Mouse (Mus musculus) induced T-regulatory cell, adult 2 months (primary cell): Measurements from ENCODE around the gene Dnm2.
"Not testable (repeated sequence)": the region's sequence is repeated elsewhere in the genome, so short reads cannot be mapped to it uniquely, and the experiment has no call there.

Experiments used
- DNase-seq: peaks from one replicate; pipeline ENCODE4 v3.0.0-alpha.2; 2012; ENCODE audit warnings: low read depth

Gene Dnm2

GRCm38 (mm10) chr9:21505767-21506166 is 81.1 kb downstream of the Dnm2 start:
- DNase-seq: no peak

DNA sequence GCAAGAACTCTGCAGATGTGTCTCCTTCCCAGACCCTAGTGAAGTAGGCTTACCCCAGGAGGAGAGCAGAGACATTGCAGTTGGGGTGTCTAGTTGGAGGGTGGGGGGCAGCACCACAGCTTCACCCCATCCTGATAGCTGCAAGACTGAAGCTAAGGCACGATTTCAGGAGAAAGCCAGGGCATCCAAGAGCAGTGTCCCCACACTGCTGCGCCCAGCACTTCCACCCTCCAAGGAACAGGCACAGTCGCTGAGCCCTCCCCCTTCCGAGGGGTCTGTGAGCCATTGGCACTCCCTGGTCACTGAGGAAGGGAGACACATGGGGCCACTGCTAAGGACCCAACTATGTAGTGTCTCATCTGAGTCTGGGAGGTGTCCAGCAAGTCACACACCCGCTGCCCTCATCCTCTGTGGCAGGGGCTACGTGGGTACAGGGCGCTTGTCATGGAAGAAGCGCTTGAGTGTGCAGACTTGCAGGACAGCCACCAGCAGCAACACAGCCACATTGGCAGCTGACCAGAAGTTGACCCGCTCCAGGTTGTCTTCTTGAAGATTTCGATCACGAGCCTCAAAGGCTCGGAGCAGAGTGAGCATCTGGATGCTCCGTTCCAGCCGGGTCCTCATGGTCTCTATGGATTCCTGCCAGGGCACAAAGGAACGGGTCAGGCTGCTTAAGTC is 83.2 kb downstream of the Dnm2 start:
- DNase-seq: no peak

- DNase-seq: peak; percentile 23
These were observed 84.2 kb downstream of the Dnm2 start for GRCm38 (mm10) chr9:21508871-21509404.

GRCm38 (mm10) chr9:21509772-21510688 is 85.3 kb downstream of the Dnm2 start, which contains the start of gene Tmed1:
Gene Tmed1 (minus strand): TSS chr9:21510252.
- DNase-seq: peak; percentile 90

- DNase-seq: no peak
These were observed 85.9 kb downstream of the Dnm2 start for GRCm38 (mm10) chr9:21510689-21511015.

- DNase-seq: no peak
These were observed 86.3 kb downstream of the Dnm2 start for GRCm38 (mm10) chr9:21511052-21511451.

DNA sequence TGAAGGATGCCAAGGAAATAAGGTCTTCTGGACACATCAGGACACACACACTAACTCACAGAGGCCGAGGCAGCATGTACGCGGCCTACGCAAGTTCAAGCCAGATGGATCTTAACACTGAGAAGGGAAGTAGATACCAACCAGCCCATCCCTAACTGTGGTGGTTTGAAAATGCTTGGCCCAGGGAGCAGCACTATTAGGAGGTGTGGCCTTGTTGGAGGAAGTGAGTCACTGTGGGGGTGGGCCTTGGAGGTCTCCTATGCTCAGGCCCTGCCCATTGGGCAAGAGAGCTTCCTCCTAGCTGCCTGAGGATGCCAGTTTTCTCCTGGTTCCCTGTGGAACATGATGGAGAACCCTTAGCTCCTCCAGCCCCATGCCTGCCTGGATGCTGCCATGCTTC is 88.8 kb downstream of the Dnm2 start:
- DNase-seq: no peak

DNA sequence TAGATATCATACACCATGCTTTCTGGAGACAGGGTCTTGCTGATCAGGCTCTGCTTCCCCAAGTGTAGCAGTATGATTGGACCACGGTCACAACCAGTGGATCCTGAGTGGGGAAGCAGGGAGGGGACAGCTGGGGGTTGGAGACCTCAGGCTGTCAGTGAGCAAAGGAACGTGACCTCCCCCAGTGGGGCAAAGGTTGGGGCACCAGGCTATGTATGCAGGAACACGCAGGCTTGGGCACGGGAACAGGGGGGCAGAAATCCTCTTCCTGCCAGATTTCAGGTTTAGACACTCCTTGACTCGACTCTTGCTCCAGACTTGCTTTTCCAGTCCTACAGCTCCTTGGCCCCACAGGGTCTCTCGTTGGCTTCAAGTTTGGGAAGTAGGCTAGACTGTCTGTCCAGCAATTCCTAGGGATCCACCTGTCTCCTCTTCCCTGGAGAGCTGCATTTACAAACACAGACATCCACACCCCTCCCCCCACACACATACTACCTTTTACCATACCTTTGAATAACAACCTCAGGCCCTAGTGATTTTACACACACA is 93.3 kb downstream of the Dnm2 start:
- no peak for DNase-seq

GRCm38 (mm10) chr9:21518690-21519089 is 94.0 kb downstream of the Dnm2 start:
- not testable (repeated sequence) for DNase-seq

GRCm38 (mm10) chr9:21525142-21525936 is 100.6 kb downstream of the Dnm2 start:
- peak; percentile 53 for DNase-seq

DNA sequence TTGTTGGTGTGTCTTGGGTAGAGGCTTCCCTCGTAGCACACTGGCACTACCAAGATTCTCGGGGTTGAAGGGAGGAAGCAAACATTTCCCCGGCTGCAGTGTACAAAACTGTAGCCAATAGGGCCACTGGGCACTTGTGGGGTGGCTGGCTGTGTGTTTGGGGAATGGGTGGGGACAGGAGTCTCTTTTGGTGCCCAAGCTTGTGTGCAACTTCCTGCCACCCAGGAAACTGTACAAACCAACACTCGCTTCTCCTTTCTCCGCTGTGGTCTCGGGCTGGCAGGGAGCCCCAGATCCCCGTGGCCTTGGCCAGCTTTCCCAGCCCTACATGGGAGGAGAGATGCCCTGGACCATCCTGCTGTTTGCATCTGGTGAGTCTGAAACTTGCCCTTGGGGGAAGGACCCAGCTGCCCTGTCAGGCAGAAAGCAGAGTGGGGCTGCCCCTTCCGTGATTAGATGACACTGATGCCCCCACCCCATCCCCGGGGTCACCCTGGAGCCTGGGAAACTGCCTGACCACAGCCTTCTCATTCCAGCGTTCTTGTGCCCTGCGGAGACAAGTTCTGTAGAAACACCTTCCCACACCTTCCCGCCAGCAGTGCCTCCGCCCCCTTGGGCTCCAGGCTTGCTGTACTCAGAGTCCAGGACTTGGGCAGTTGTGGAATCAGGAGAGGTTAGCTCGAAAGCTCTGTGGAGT is 101.4 kb downstream of the Dnm2 start, which contains the start of gene AB124611:
Gene AB124611 (plus strand): TSS at position 240 of the 697 bp plus-strand sequence.
- DNase-seq: peak; percentile 69

- no peak for DNase-seq
These were observed 101.9 kb downstream of the Dnm2 start for GRCm38 (mm10) chr9:21526634-21526944.

GRCm38 (mm10) chr9:21527100-21527801 is 102.5 kb downstream of the Dnm2 start:
- DNase-seq: no peak

GRCm38 (mm10) chr9:21527917-21528324 is 103.2 kb downstream of the Dnm2 start:
- no peak for DNase-seq

DNA sequence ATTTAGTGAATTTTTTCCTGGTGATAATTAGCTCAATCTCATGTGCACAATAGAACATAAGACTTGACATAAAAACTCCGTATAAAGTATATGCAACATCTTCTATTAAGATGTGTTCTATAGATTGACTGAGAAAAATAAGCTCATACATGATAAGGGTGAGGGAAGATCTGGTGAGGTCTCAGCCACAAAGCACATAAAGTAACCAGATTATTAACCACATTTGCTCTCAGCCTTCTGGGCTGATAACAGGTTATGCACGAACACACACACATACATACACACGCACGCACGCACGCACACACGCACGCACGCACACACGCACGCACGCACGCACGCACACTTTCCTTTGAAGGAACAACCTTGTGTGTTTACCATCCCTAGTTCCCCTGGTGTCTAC is 111.8 kb downstream of the Dnm2 start:
- DNase-seq: no peak

DNA sequence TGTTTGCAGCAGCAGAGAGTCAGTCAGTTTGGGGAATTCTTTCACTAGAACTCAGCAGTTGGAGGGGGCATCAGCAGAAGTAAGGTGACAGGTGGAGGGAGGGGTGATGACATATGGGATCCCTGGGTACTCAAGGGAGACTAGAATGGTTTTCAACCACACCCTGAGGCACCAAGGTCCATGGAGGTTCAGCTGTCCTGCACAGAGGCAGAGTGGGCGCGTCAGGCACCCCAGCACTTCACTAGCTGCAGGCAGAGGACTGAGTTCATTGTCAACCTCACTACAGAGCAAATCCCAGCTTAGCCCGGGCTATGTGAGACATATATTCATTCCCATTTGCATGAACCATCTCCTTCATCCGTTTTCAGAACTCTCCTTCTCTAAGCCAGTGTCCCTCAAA is 112.3 kb downstream of the Dnm2 start:
- no peak for DNase-seq

DNA sequence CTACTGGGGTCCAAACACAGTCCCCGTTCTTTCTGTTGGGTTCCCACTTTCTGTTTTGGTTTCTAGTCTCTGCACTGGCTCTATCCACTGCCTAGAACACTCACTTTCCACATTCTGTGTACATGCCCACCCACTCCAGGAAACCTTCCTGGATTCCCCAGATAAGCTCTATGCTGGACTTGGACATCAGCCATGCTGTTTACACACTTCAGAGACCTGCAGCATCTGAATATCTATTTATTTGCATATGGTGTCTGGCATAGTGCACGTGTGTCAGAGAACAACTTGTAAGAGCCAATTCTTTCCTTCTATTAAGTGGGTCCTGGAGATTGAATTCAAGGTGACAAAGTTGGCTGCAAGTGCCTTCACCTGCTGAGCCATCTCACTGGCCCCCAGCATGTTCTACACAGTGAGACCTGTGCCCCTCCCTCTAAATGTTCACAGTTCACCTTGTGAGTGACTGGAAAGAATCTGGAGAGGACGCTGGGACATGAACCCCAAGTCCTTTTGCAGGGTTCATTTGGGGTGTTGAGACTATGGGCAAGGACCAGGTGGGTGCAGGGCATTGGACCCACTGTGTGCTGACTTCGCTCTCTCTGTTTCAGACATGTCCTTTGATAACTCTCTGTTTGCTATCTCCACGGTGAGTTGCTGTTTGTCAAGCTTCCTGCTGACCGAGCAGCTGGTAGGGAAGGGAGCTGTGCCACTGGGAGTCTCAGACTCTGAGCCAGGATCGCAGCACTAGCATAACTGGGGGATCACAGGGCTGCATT is 115.5 kb downstream of the Dnm2 start:
- DNase-seq: no peak

GRCm38 (mm10) chr9:21542001-21542400 is 117.3 kb downstream of the Dnm2 start:
- not testable (repeated sequence) for DNase-seq

- no peak for DNase-seq
These were observed 120.7 kb downstream of the Dnm2 start for GRCm38 (mm10) chr9:21545351-21545915.
